Mouse (Mus musculus): ENCODE measurements at regions not wholly inside any gene's neighbourhood (a gene's known extent, or its start where the extent isn't known, plus 50 kb on each side); places are given as distances from the start of the nearest gene placed in this dataset.

DNA sequence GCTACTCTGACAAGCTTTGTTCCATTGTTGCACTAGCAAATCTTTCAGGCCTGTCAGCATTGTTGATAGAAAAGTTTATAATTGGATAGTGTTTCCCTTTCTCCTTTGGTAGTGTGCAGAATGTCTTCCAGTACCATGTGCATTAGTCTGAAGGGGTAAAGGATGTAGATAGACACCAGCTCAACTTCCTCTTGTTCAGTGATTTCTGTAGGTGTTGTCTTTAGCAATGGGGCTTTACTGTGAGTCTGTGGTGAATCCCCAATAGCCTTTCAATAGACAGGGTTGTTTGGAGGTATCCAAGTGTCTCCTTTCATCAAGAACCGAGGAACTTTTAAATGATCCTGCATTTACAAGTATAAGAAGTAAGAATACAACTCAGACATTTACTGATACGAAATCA is 311.0 kb downstream of the Otol1 start:
- no peak for DNase-seq
- intact Hi-C loops (cut with DNase I; ENCODE audit: low total_unique reads) = no loop called here

DNA sequence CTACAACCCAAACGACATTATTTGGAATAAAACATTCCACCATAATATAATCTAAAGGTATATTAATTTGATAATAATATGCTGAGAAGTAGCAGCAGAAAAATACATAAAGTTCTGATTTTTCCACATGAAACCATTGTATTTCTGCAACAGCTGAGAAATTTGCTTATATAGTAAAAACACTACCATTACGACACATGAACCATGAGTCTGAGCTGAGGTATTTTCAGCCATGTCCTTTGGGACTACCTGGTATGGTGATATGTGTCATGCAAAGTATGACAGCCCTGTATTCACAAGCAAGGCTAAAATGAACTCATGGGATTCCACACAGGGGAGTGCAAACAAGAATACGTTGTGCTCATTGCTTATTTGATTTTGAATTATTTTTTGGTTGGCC is 311.7 kb downstream of the Otol1 start:
- intact Hi-C loops (cut with DNase I; ENCODE audit: low total_unique reads) = no loop called here

DNA sequence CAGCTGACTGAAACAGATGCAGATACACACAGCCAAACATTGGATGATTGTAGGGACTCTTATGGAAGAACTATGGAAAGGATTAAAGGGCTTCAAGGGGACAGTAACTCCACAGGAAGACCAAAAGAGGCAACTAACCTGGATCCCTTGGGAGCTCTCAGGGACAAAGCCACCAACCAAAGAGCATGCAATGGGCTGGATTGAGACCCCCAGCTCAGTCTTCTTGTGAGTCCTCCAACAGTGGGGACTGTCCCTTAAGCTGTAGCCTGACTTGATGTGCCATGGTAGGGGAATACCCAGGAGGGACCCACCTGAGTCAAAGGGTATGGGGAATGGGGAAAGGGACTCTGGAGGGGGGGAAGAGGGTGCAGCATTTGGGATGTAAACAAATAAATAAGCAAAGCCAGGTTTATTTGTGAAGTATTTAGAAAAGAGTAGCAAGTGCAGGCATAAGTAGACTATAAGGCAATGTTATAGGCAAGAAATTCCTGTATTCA is 313.8 kb downstream of the Otol1 start:
- intact Hi-C loops (cut with DNase I; ENCODE audit: low total_unique reads) = no loop called here
- no peak for DNase-seq

More for the DNA sequence above, 311.7 kb downstream of the Otol1 start:
- no peak for DNase-seq

DNA sequence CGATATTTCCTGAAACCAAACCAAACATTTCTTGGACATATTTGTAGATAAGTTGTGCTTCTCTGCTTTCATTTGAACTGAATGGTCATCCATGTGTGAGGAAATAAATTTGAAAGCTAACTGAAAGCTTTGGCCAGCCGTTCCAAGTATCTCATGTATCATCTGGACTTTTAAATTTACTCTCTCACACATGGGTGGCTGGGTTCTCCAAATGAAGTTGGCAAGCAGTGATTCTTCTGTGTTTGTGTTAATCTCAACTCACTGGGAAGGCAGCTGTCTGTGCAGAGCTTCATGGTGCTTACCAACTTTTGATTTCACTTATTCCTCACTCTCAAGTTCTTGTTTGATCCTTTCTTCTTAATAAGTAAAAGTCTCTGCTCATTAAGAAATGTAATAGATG is 317.3 kb downstream of the Otol1 start:
- DNase-seq = peak; percentile 4
- intact Hi-C loops (cut with DNase I; ENCODE audit: low total_unique reads) = no loop called here

Data from gastrocnemius, postnatal 14 days (tissue).